Mouse (Mus musculus) bone marrow macrophage, adult 2 months (primary cell): ENCODE results near the gene Igsf3. TPM values are rescaled to one million over a fixed set of nuclear protein-coding genes. Genes with fewer than 3 reads are reported as not detected.

Source experiments
- H3K27ac ChIP-seq: 2 replicates; pipeline ENCODE4 v1.5.1; 2012; ENCODE audit warnings: low read depth, low read length; ENCODE audit not compliant: insufficient read depth
- H3K4me1 ChIP-seq: 2 replicates; pipeline ENCODE4 v1.6.1; 2012; ENCODE audit warnings: low read length; ENCODE audit not compliant: control insufficient read depth, insufficient read depth
- H3K4me3 ChIP-seq: 2 replicates; pipeline ENCODE4 v1.5.1; 2012; ENCODE audit warnings: mild to moderate bottlenecking, low read length, moderate library complexity; ENCODE audit not compliant: insufficient read depth
- CTCF ChIP-seq: IDR thresholded peaks from 2 replicates; pipeline ENCODE4 v1.5.1; 2012; ENCODE audit warnings: low read depth, mild to moderate bottlenecking, low read length, moderate library complexity
- POLR2A ChIP-seq: IDR thresholded peaks from 2 replicates; pipeline ENCODE4 v1.6.1; 2012; ENCODE audit warnings: mild to moderate bottlenecking, low read depth, low read length, borderline replicate concordance
- polyA plus RNA-seq: library from polyadenylated mRNA; stranded (reverse); fragments of >200 nt; gene quantifications from 2 replicates; pipeline ENCODE4 v1.2.4, GENCODE M21; 2012; ENCODE audit not compliant: missing spikeins, insufficient read depth, insufficient read length

The Igsf3 gene
- polyA plus RNA-seq, 1 experiment: not detected

- H3K4me3 ChIP-seq: no peak overlapping the region
- H3K27ac ChIP-seq: no peak overlapping the region
- TF ChIP-seq POLR2A (no peak), CTCF (no peak)
- 0 out of 2 replicates have a peak, but pooled peaks cover 2% of the 10 kb centered on the region for H3K4me1 ChIP-seq
Observed at GRCm38 (mm10) chr3:101443265-101443881, 66.5 kb downstream of the Igsf3 start.

GRCm38 (mm10) chr3:101444437-101444836 is 67.6 kb downstream of the Igsf3 start:
- no peak overlapping the region for H3K4me3 ChIP-seq
- no peak overlapping the region for H3K27ac ChIP-seq
- 0 out of 2 replicates have a peak, but pooled peaks cover 2% of the 10 kb centered on the region for H3K4me1 ChIP-seq
- no peak for TF ChIP-seq POLR2A
- TF ChIP-seq CTCF: no peak

- Histone ChIP-seq H3K27ac (no peak overlapping the region), H3K4me3 (no peak overlapping the region)
- TF ChIP-seq CTCF (no peak), POLR2A (no peak)
Observed at GRCm38 (mm10) chr3:101447239-101447638, 70.4 kb downstream of the Igsf3 start.

GRCm38 (mm10) chr3:101448765-101449164 is 71.9 kb downstream of the Igsf3 start:
- Histone ChIP-seq H3K4me3 (no peak overlapping the region), H3K27ac (no peak overlapping the region), H3K4me1 (0 out of 2 replicates have a peak, but pooled peaks cover 2% of the 10 kb centered on the region)
- TF ChIP-seq CTCF (no peak), POLR2A (no peak)

More at GRCm38 (mm10) chr3:101447239-101447638, 70.4 kb downstream of the Igsf3 start:
- H3K4me1 ChIP-seq: 0 out of 2 replicates have a peak, but pooled peaks cover 2% of the 10 kb centered on the region

DNA sequence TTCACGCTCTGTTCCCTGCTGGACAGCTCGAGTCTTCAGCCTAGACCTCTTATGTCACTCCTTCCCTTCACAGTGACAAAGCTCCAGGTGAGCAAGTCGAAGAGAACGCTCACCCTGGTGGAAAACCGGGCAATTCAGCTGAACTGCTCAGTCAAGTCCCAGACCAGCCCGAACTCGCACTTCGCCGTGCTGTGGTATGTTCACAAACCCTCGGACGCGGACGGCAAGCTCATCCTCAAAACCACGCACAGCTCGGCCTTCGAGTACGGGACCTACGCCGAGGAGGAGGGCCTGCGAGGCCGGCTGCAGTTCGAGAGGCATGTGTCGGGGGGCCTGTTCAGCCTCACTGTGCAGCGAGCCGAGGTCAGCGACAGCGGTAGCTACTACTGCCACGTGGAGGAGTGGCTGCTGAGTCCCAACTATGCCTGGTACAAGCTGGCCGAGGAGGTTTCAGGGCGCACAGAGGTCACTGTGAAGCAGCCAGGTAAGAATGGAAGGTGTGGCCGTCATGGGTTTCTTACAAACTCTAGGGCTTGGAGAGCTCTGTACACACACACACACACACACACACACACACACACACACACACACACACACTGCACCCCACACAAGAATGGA is 74.0 kb downstream of the Igsf3 start:
- H3K27ac ChIP-seq: no peak overlapping the region
- no peak overlapping the region for H3K4me3 ChIP-seq
- H3K4me1 ChIP-seq: 0 out of 2 replicates have a peak, but pooled peaks cover 2% of the 10 kb centered on the region
- TF ChIP-seq POLR2A (no peak), CTCF (no peak)

GRCm38 (mm10) chr3:101460618-101461017 is 83.7 kb downstream of the Igsf3 start:
- Histone ChIP-seq H3K4me1 (no peaks in the 10 kb centered on the region), H3K27ac (no peak overlapping the region), H3K4me3 (no peak overlapping the region)
- no peak for TF ChIP-seq POLR2A
- no peak for TF ChIP-seq CTCF

GRCm38 (mm10) chr3:101461046-101461445 is 84.2 kb downstream of the Igsf3 start:
- Histone ChIP-seq H3K4me1 (no peaks in the 10 kb centered on the region), H3K27ac (no peak overlapping the region), H3K4me3 (no peak overlapping the region)
- TF ChIP-seq POLR2A (no peak), CTCF (no peak)

DNA sequence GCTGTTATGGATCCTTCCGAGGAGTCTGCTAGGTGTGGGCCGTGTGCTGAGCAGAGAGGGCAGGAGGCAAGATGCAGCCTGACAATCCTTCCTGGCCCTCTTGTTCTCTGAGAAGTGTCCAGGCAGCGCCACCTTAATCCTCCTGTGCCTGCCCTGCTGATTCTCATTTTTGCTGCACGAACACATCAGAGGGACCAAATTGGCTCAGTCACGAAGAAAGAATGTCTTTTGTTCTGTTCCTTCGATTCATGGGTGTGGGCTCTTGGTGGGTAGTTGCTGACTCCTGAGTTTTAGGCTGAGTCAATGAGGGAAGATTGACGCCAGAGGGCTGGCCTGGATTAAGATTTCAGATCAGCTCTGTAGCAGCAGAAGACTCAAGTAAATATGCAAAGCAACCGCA is 84.9 kb downstream of the Igsf3 start:
- TF ChIP-seq CTCF: no peak
- no peak for TF ChIP-seq POLR2A
- no peak overlapping the region for H3K4me3 ChIP-seq
- H3K27ac ChIP-seq: no peak overlapping the region
- H3K4me1 ChIP-seq: no peaks in the 10 kb centered on the region

- no peak for TF ChIP-seq CTCF
- no peak for TF ChIP-seq POLR2A
Observed at GRCm38 (mm10) chr3:101462294-101462693, 85.4 kb downstream of the Igsf3 start.

GRCm38 (mm10) chr3:101463491-101463890 is 86.6 kb downstream of the Igsf3 start:
- Histone ChIP-seq H3K4me3 (no peak overlapping the region), H3K27ac (no peak overlapping the region), H3K4me1 (no peaks in the 10 kb centered on the region)
- TF ChIP-seq CTCF: no peak
- TF ChIP-seq POLR2A: no peak

More at GRCm38 (mm10) chr3:101462294-101462693, 85.4 kb downstream of the Igsf3 start:
- Histone ChIP-seq H3K27ac (no peak overlapping the region), H3K4me1 (no peaks in the 10 kb centered on the region), H3K4me3 (no peak overlapping the region)
